Mouse (Mus musculus): ENCODE results near the gene Rnf185. TPM values are rescaled to one million over a fixed set of nuclear protein-coding genes. Genes with fewer than 3 reads are reported as not detected.

Gene Rnf185
- polyA plus RNA-seq, 1 experiment from 2014 or later: 19.4 TPM

DNA sequence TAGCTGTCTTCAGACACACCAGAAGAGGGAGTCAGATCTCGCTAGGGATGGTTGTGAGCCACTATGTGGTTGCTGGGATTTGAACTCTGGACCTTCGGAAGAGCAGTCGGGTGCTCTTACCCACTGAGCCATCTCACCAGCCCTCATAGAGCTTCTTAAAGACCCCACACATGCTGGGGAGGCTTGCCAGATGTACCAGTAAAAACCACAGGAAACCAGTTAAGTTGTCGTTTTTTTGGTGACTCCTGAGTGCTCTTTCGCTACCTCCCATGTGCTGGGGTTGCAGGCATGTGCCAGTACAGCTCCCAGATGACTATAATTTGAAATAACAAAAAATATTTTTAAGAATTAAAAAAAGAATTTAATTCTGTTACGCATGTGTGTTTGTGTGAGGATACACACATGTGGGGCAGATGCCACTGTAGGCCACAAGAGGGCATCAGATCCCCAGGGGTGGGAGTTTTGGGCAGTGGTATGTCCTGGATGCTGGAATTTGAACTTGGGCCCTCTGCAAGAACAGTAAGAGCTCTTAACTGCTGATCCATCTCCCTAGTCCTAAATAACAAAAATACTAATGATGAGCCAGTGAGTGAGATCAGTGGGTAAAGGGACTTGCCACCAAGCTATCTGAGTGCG lies 22.4 kb upstream of the Rnf185 start:
- H3K4me2 ChIP-seq (replicated peaks; ENCODE audit: low read depth): no peak overlapping the region
- WGBS: 77% methylated on average over 7 of the region's 7 CpGs
- ATAC-seq (ENCODE audit: low FRiP score, low TSS enrichment): no peak
- DNase-seq (ENCODE audit: low spot score): peak; percentile 34
- H3K27ac ChIP-seq (replicated peaks): no peak overlapping the region
- no peak overlapping the region for H3K4me3 ChIP-seq (ENCODE audit: low read depth, low read length)
- no peak overlapping the region for H3K9ac ChIP-seq (ENCODE audit: low read length)
- no peaks in the 10 kb centered on the region for H3K4me1 ChIP-seq (replicated peaks; ENCODE audit: control insufficient read depth, insufficient read depth)
- TF ChIP-seq CTCF (IDR thresholded peaks at IDR 0.05; ENCODE audit: low read depth): peak; percentile 77
- no peak for TF ChIP-seq EP300 (optimal IDR thresholded peaks at IDR 0.05)
- no peaks in the 10 kb centered on the region for H3K27me3 ChIP-seq (ENCODE audit: control insufficient read depth, insufficient read depth, low read length)
- H3K9me3 ChIP-seq (ENCODE audit: control insufficient read depth, low read length): no peaks in the 10 kb centered on the region
- no peaks in the 10 kb centered on the region for H3K36me3 ChIP-seq (ENCODE audit: control insufficient read depth, insufficient read depth, low read length)

DNA sequence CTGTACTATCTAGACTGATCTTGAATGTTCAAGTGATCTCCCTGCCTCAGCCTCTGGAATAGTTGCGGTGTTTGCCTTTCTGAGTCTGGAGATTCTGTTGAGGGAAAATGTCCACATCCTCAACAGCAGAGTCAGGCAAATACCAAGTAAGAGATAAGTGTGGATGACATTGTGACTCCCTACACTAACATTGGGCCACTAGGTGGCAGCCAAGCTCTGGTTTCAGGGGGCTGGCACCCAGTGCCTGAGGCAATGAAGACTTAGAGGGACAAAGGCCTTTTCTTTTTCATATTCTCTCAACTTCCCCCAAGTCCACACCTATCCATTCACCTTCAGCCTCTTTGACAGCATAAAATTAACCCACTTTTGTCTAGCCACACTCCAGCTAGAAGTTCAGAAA lies 20.3 kb upstream of the Rnf185 start:
- H3K27ac ChIP-seq (replicated peaks): no peak overlapping the region
- DNase-seq (ENCODE audit: low spot score) (peak; percentile 88), ATAC-seq (ENCODE audit: low FRiP score, low TSS enrichment) (peak; percentile 76)
- H3K4me3 ChIP-seq (ENCODE audit: low read depth, low read length): no peak overlapping the region
- no peaks in the 10 kb centered on the region for H3K9me3 ChIP-seq (ENCODE audit: control insufficient read depth, low read length)
- H3K4me1 ChIP-seq (replicated peaks; ENCODE audit: control insufficient read depth, insufficient read depth): no peaks in the 10 kb centered on the region
- no peaks in the 10 kb centered on the region for H3K36me3 ChIP-seq (ENCODE audit: control insufficient read depth, insufficient read depth, low read length)
- WGBS: 19% methylated on average over 1 of the region's 1 CpGs
- no peak overlapping the region for H3K4me2 ChIP-seq (replicated peaks; ENCODE audit: low read depth)
- no peaks in the 10 kb centered on the region for H3K27me3 ChIP-seq (ENCODE audit: control insufficient read depth, insufficient read depth, low read length)
- TF ChIP-seq EP300 (optimal IDR thresholded peaks at IDR 0.05): no peak
- TF ChIP-seq CTCF (IDR thresholded peaks at IDR 0.05; ENCODE audit: low read depth): peak; percentile 95
- H3K9ac ChIP-seq (ENCODE audit: low read length): no peak overlapping the region

DNA sequence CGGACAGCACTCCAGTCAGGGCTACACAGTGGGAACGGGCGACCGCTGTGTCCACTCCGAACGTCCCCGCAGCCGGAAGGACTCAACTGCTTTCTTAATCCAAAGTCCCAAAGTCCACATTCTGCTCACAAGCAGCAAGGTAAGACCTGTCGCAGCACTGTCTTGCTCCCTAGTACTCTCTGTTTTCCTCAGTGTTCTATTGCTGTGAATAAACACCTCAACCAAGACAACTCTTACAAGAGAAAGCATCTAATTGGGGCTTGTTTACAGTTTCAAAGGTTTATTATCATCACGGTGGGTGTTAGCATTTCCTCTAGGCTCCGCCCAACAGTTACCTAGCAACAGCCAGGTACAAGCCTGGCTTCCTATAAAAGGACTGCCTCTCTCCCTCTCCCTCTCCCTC lies 19.3 kb upstream of the Rnf185 start:
- TF ChIP-seq EP300 (optimal IDR thresholded peaks at IDR 0.05) (no peak), CTCF (IDR thresholded peaks at IDR 0.05; ENCODE audit: low read depth) (no peak)
- Histone ChIP-seq H3K9me3 (ENCODE audit: control insufficient read depth, low read length) (no peaks in the 10 kb centered on the region), H3K4me1 (replicated peaks; ENCODE audit: control insufficient read depth, insufficient read depth) (no peaks in the 10 kb centered on the region), H3K9ac (ENCODE audit: low read length) (no peak overlapping the region), H3K36me3 (ENCODE audit: control insufficient read depth, insufficient read depth, low read length) (no peaks in the 10 kb centered on the region), H3K4me3 (ENCODE audit: low read depth, low read length) (no peak overlapping the region), H3K27ac (replicated peaks) (no peak overlapping the region), H3K27me3 (ENCODE audit: control insufficient read depth, insufficient read depth, low read length) (no peaks in the 10 kb centered on the region), H3K4me2 (replicated peaks; ENCODE audit: low read depth) (no peak overlapping the region)
- 18% methylated on average over 11 of the region's 11 CpGs for WGBS
- DNase-seq (ENCODE audit: low spot score) (peak; percentile 52), ATAC-seq (ENCODE audit: low FRiP score, low TSS enrichment) (peak; percentile 72; the same call in 1 of the 2 replicates)

DNA sequence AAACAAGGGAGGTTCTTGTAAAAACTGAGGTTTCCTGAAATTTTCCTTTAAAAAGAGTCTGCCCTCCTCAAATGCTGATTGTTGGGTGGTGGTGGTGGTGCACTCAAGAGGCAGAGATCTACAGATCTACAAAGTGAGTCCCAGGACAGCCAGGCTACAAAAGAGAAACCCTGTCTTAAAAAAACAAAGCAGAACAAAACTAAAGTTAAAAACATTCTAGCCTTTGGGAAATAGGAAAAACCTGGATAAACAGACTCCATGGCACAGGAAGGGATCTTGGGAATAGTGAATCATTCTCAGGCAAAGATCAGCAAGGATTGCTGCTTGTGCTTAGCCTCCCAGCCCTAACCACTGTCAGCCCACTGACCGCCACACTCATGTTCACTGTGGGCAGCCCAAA lies 10.7 kb upstream of the Rnf185 start:
- 91% methylated on average over 1 of the region's 1 CpGs for WGBS
- no peaks in the 10 kb centered on the region for H3K9me3 ChIP-seq (ENCODE audit: control insufficient read depth, low read length)
- H3K4me2 ChIP-seq (replicated peaks; ENCODE audit: low read depth): no peak overlapping the region
- no peak for TF ChIP-seq CTCF (IDR thresholded peaks at IDR 0.05; ENCODE audit: low read depth)
- no peaks in the 10 kb centered on the region for H3K4me1 ChIP-seq (replicated peaks; ENCODE audit: control insufficient read depth, insufficient read depth)
- H3K27ac ChIP-seq (replicated peaks): no peak overlapping the region
- DNase-seq (ENCODE audit: low spot score) (no peak), ATAC-seq (ENCODE audit: low FRiP score, low TSS enrichment) (no peak)
- no peaks in the 10 kb centered on the region for H3K36me3 ChIP-seq (ENCODE audit: control insufficient read depth, insufficient read depth, low read length)
- H3K27me3 ChIP-seq (ENCODE audit: control insufficient read depth, insufficient read depth, low read length): no peaks in the 10 kb centered on the region
- H3K4me3 ChIP-seq (ENCODE audit: low read depth, low read length): no peak overlapping the region
- H3K9ac ChIP-seq (ENCODE audit: low read length): no peak overlapping the region

DNA sequence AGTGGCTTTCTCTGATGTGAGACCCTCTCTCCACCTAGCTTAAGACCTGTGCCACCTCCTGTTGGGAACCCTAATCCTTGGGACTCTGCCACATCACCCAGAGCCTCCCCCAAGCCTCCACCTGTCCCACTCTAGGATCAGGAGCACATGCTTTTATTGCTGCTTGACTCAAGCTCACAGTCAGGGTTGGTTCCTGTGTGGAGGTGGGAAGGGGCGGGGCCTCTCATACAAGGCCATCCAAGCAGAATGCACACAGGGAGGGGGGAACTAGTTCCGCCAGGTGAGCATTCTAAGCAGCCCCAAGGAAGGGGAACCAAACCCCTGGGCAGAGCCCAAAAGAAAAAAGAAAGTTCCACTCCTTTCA lies 6.9 kb upstream of the Rnf185 start:
- Histone ChIP-seq H3K27me3 (ENCODE audit: control insufficient read depth, insufficient read depth, low read length) (no peaks in the 10 kb centered on the region), H3K4me3 (ENCODE audit: low read depth, low read length) (no peak overlapping the region), H3K36me3 (ENCODE audit: control insufficient read depth, insufficient read depth, low read length) (no peaks in the 10 kb centered on the region), H3K9me3 (ENCODE audit: control insufficient read depth, low read length) (no peaks in the 10 kb centered on the region), H3K4me1 (replicated peaks; ENCODE audit: control insufficient read depth, insufficient read depth) (no peaks in the 10 kb centered on the region), H3K9ac (ENCODE audit: low read length) (no peak overlapping the region), H3K27ac (replicated peaks) (no peak overlapping the region), H3K4me2 (replicated peaks; ENCODE audit: low read depth) (no peak overlapping the region)
- WGBS: 66% methylated on average over 2 of the region's 2 CpGs
- DNase-seq (ENCODE audit: low spot score): no peak
- ATAC-seq (ENCODE audit: low FRiP score, low TSS enrichment): no peak; the same call in 1 of the 2 replicates
- no peak for TF ChIP-seq CTCF (IDR thresholded peaks at IDR 0.05; ENCODE audit: low read depth)
- no peak for TF ChIP-seq EP300 (optimal IDR thresholded peaks at IDR 0.05)

DNA sequence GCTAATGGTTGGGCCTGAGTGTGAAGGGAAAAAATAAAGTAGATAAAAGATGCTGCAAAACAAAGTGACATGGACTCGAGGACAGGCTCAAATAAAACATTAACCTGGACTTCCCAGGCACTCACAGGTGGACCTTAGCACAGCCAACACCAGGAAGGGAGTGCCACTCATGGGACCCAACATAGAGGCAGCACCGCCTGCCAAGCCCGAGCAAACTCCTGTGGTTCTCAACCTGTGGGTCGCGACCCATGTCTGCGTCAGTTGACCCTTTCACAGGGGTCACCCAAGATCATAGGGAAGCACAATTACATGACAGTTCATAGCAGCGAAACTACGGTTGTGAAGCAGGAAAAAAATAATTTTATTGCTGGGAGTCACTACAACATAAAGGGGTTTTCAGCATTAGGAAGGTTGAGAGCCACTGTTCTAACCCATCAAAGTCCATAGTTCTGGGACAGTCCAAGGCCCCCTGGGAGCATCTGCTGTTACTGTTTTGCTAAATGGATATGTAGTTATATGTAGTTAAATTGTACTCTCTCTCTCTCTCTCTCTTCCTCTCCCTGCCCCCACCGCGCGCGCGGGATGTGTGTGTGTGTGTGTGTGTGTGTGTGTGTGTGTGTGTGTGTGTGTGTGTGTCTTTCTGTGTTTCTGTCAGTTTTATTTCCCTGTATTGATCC lies 6.4 kb upstream of the Rnf185 start:
- Histone ChIP-seq H3K4me2 (replicated peaks; ENCODE audit: low read depth) (no peak overlapping the region), H3K27me3 (ENCODE audit: control insufficient read depth, insufficient read depth, low read length) (no peaks in the 10 kb centered on the region), H3K9ac (ENCODE audit: low read length) (no peak overlapping the region), H3K27ac (replicated peaks) (no peak overlapping the region), H3K9me3 (ENCODE audit: control insufficient read depth, low read length) (no peaks in the 10 kb centered on the region), H3K4me3 (ENCODE audit: low read depth, low read length) (no peak overlapping the region), H3K36me3 (ENCODE audit: control insufficient read depth, insufficient read depth, low read length) (no peaks in the 10 kb centered on the region), H3K4me1 (replicated peaks; ENCODE audit: control insufficient read depth, insufficient read depth) (no peaks in the 10 kb centered on the region)
- TF ChIP-seq CTCF (IDR thresholded peaks at IDR 0.05; ENCODE audit: low read depth) (no peak), EP300 (optimal IDR thresholded peaks at IDR 0.05) (no peak)
- DNase-seq (ENCODE audit: low spot score) (peak; percentile 49), ATAC-seq (ENCODE audit: low FRiP score, low TSS enrichment) (peak; percentile 72)
- 74% methylated on average over 10 of the region's 13 CpGs for WGBS
